Mouse (Mus musculus) adrenal gland, postnatal 25 days (tissue): Measurements from ENCODE around the gene Atp1b1. TPM values are rescaled to one million over a fixed set of nuclear protein-coding genes. Genes with fewer than 3 reads are reported as not detected.

Experiments
- DNase-seq: peaks from one replicate; pipeline ENCODE4 v3.0.0; 2021; ENCODE audit warnings: mixed read lengths
- total RNA-seq: library from RNA; stranded (reverse); gene quantifications from 2 replicates; pipeline ENCODE4 v1.2.3, GENCODE M21; 2021

Gene Atp1b1
- total RNA-seq, 1 experiment from 2014 or later, result 64.2 TPM

GRCm38 (mm10) chr1:164392176-164392575 lies 66.0 kb downstream of the Atp1b1 start:
- DNase-seq, result no peak

GRCm38 (mm10) chr1:164389743-164390142 lies 68.4 kb downstream of the Atp1b1 start:
- no peak for DNase-seq

Other genes with a start within 250 kb of the Atp1b1 start
- gene Slc19a2, start 209.3 kb downstream of the Atp1b1 start, total RNA-seq, result 26.9 and 31.0 TPM in 2 replicates
- gene Ccdc181, start 182.8 kb downstream of the Atp1b1 start, total RNA-seq, result 9.3 and 14.2 TPM in 2 replicates
- gene Nme7, start 154.2 kb downstream of the Atp1b1 start, total RNA-seq, result 18.3 and 20.1 TPM in 2 replicates
- gene Blzf1, start 150.9 kb downstream of the Atp1b1 start, total RNA-seq, result 27.5 and 30.0 TPM in 2 replicates